Mouse (Mus musculus) thymus, adult 2 months (tissue): ENCODE data around the gene Eps8.

Experiments
- CTCF ChIP-seq: fragments of 200-500 bp; IDR thresholded peaks from 2 replicates; pipeline ENCODE4 v1.5.1; 2012; ENCODE audit warnings: mild to moderate bottlenecking, control low read depth, low read length, moderate library complexity, borderline replicate concordance; ENCODE audit not compliant: control insufficient read depth, poor library complexity, insufficient read depth; ENCODE audit errors: extremely low read depth
- POLR2A ChIP-seq: fragments of 200-500 bp; IDR thresholded peaks from 2 replicates; pipeline ENCODE4 v1.6.1; 2012; ENCODE audit warnings: mild to moderate bottlenecking, low read length, control low read depth, moderate library complexity; ENCODE audit not compliant: control insufficient read depth, poor library complexity, insufficient read depth; ENCODE audit errors: extremely low read depth

DNA sequence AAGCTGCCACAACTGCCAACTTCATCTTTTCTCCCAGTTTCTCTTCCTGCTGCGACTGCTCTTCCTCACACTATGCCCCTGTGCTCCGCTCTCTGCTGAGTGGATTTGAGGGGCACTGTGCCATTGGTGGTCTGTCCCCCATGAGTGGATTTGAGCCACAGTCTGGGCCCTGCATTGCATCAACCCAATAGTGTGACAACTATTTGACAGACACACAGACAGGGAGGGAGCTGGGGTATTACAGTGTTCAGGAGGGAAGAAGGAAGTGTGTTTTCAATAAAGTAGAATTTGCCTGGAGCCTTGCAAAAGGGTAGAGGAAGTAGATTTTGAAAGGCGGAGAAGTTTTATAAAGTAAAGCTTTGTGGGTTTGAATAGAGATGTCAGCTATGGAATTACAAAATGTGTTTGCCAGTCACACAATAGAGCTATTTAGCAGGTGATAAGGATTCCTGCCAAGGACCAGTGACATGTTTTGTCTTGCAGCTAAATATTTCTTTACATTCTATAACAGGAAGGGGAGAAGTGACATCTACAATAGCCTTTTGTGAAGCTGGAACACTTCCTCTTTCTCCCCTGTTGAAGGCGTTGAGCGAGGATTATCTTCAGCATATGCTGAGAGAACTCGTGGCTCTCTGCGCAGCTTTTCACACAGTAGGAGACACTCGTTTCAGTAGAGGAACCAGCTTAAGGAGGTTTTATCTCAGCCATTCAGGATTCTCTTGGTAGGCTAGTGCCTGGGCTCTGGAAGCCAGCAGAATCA lies 41.9 kb upstream of the Eps8 start:
- TF ChIP-seq CTCF (no peak), POLR2A (no peak)
